Mouse (Mus musculus): Measurements from ENCODE around the gene Cntnap1.

DNA sequence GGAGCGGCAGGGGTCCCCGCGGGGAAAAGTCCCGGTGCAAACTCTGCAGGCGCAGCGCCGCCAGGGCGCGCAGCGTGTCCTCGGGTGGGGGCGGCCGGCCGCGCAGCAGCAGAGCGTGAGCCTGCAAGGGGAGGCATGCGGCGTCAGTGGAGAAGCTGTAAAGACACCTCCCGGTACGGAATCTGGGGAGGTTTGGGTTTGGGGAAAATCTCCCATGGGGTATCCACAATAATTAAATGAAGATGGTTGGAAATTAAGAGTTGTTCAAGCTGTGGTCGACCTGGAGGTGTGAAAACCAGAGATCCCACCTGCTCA, 6.0 kb upstream of the Cntnap1 start:
- TF ChIP-seq CTCF (IDR thresholded peaks at IDR 0.05; ENCODE audit: low read depth) (no peak), EP300 (IDR thresholded peaks at IDR 0.05; ENCODE audit: low read depth) (no peak)

Data from liver, embryonic 14.5 days (tissue).